Mouse (Mus musculus) heart, postnatal 36 days (tissue): Measurements from ENCODE around the gene Fndc3a. TPM values are rescaled to one million over a fixed set of nuclear protein-coding genes. Genes with fewer than 3 reads are reported as not detected.

Experiments
- total RNA-seq, 2 experiments: library from RNA; stranded (reverse); gene quantifications; 2 replicates each; pipeline ENCODE4 v1.2.3; 2021

Fndc3a gene
- total RNA-seq, 2 experiments from 2014 or later: 13.9 to 15.2 TPM

Other genes with a start within 250 kb of the Fndc3a start
- not detected for gene Gm9195, start 218.2 kb downstream of the Fndc3a start, total RNA-seq